Mouse (Mus musculus) stomach, postnatal 0 days (tissue): ENCODE measurements around the gene Olfr461.

ENCODE experiments used
- CTCF ChIP-seq: IDR thresholded peaks from 2 replicates; pipeline ENCODE4 v1.5.1; 2016; ENCODE audit warnings: antibody characterized with exemption, low read depth, mild to moderate bottlenecking, moderate library complexity
- EP300 ChIP-seq: optimal IDR thresholded peaks from 2 replicates; pipeline ENCODE3; 2016; ENCODE audit warnings: antibody characterized with exemption

- TF ChIP-seq CTCF (no peak), EP300 (no peak)
Observed at GRCm38 (mm10) chr6:40493229-40493628, 61.6 kb downstream of the Olfr461 start, which contains the start of gene Tas2r108.
